Mouse (Mus musculus) limb, embryonic 13.5 days (tissue): ENCODE results near the gene Fat2. TPM values are rescaled to one million over a fixed set of nuclear protein-coding genes. Genes with fewer than 3 reads are reported as not detected.

ENCODE experiments used
- ATAC-seq: fragments of 200-750 bp; cut with Nextera tagmentation; 2 replicates; pipeline ENCODE4 v1.8.0; 2017; ENCODE audit warnings: low read depth, moderate number of reproducible peaks, moderate TSS enrichment; ENCODE audit not compliant: low FRiP score
- H3K27ac ChIP-seq: fragments of 300-500 bp; sonication (generic); 2 replicates; pipeline ENCODE4 v1.5.1; 2015; ENCODE audit warnings: inconsistent platforms, mild to moderate bottlenecking, moderate library complexity
- H3K27me3 ChIP-seq: fragments of 300-500 bp; sonication (generic); 2 replicates; pipeline ENCODE4 v1.6.1; 2015; ENCODE audit warnings: mild to moderate bottlenecking, inconsistent platforms
- H3K36me3 ChIP-seq: fragments of 300-500 bp; sonication (generic); 2 replicates; pipeline ENCODE4 v1.6.1; 2015; ENCODE audit warnings: inconsistent platforms, mild to moderate bottlenecking, moderate library complexity
- H3K4me1 ChIP-seq: fragments of 300-500 bp; sonication (generic); 2 replicates; pipeline ENCODE4 v1.6.1; 2015; ENCODE audit warnings: inconsistent platforms
- H3K4me2 ChIP-seq: fragments of 300-500 bp; sonication (generic); replicated peaks from 2 replicates; pipeline ENCODE4 v1.6.1; 2015; ENCODE audit warnings: inconsistent platforms, mild to moderate bottlenecking, moderate library complexity
- H3K4me3 ChIP-seq: fragments of 300-500 bp; sonication (generic); 2 replicates; pipeline ENCODE4 v1.5.1; 2015; ENCODE audit warnings: moderate library complexity, mild to moderate bottlenecking, inconsistent platforms
- H3K9ac ChIP-seq: fragments of 300-500 bp; sonication (generic); 2 replicates; pipeline ENCODE4 v1.6.1; 2015; ENCODE audit warnings: mild to moderate bottlenecking, inconsistent platforms
- H3K9me3 ChIP-seq: fragments of 300-500 bp; sonication (generic); 2 replicates; pipeline ENCODE4 v1.6.1; 2016; ENCODE audit warnings: inconsistent platforms
- WGBS: fragments of 180-500 bp; shearing (Covaris S2); methylation state at CpG from one replicate; pipeline ENCODE4 v1.1.7; 2015; 5-methylcytosine and 5-hydroxymethylcytosine counted together
- polyA plus RNA-seq: library from polyadenylated mRNA; unstranded; fragments of >200 nt; fragmentation: Nextera tagmentation; extraction: Ambion mirVana; gene quantifications from 2 replicates; pipeline ENCODE4 v1.2.1, GENCODE M21; 2015

Fat2 gene
- polyA plus RNA-seq, 1 experiment from 2014 or later = 0.33 TPM

DNA sequence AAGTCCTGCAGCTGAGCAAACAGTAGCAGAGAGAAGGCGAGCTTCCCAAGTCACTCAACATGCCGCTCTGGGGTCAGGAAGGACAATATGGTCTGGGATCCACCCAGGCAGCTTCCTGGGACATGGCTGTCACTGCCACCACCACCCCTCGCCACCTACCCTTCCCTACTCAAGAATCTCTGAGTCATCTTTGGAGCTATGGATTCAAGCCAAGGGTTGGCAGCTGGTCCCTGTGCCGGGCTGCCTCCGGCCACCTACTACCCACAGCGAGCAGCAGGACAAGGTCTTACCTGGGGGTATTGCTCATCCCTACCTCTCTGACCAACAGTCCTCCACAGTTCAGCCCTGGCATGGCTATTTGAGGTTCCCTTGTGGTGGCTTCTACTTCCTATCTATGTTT is 61.6 kb downstream of the Fat2 start:
- H3K27me3 ChIP-seq = no peaks in the 10 kb centered on the region
- ATAC-seq = no peak
- H3K9me3 ChIP-seq = no peaks in the 10 kb centered on the region
- no peak overlapping the region for H3K9ac ChIP-seq
- WGBS = 87% methylated on average over 6 of the region's 6 CpGs
- no peaks in the 10 kb centered on the region for H3K36me3 ChIP-seq
- H3K4me3 ChIP-seq = no peak overlapping the region
- no peak overlapping the region for H3K4me2 ChIP-seq
- H3K27ac ChIP-seq = no peak overlapping the region
- H3K4me1 ChIP-seq = no peaks in the 10 kb centered on the region

DNA sequence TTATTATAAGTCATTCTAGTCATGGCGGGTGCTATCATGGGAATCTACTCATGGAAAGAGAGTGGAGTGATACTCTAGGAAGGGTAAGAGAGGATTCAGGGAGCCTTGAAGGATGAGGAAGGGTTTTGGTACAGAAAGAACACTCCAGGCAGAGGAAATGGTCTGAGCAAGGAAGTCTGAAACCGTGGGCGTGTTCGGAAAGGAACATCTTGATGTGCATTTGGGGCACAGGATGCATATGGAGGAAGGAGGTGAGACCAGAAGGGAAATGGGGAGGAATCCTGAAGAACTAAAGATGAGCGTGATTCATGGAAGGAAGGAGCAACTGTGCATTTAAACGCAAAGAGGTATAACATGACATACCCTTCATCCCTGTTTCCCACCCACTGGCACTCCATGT is 67.8 kb downstream of the Fat2 start:
- Histone ChIP-seq H3K4me2 (no peak overlapping the region), H3K27me3 (no peaks in the 10 kb centered on the region), H3K36me3 (no peaks in the 10 kb centered on the region), H3K4me1 (no peaks in the 10 kb centered on the region), H3K9me3 (no peaks in the 10 kb centered on the region), H3K9ac (no peak overlapping the region), H3K27ac (no peak overlapping the region), H3K4me3 (no peak overlapping the region)
- ATAC-seq = no peak
- WGBS = 86% methylated on average over 6 of the region's 6 CpGs

DNA sequence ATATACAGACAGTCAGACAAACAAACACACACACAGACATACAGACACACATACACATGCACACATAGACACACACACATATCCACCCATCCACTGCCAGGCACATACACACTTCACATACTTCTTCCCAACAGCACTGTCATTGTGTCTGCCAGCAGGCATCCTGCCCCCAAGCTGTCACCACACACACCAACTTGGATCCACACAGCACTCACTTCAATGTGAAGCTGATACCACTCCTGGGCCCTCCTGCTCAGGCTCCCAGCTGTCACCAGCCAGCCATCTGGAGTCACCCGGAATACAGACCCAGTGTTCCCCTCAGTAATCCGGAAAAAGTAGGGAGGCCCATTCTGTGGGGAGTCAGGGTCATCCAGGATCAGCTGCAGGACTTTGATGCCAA is 70.7 kb downstream of the Fat2 start:
- Histone ChIP-seq H3K4me1 (no peaks in the 10 kb centered on the region), H3K36me3 (no peaks in the 10 kb centered on the region), H3K27ac (no peak overlapping the region), H3K9me3 (no peaks in the 10 kb centered on the region), H3K27me3 (no peaks in the 10 kb centered on the region), H3K4me2 (no peak overlapping the region), H3K4me3 (no peak overlapping the region), H3K9ac (no peak overlapping the region)
- 48% methylated on average over 2 of the region's 2 CpGs for WGBS
- no peak for ATAC-seq

- Histone ChIP-seq H3K4me2 (no peak overlapping the region), H3K9me3 (no peaks in the 10 kb centered on the region), H3K27ac (no peak overlapping the region), H3K4me1 (no peaks in the 10 kb centered on the region), H3K27me3 (no peaks in the 10 kb centered on the region), H3K36me3 (no peaks in the 10 kb centered on the region), H3K9ac (no peak overlapping the region), H3K4me3 (no peak overlapping the region)
- no peak for ATAC-seq
- WGBS = 85% methylated on average over 2 of the region's 2 CpGs
Measured at GRCm38 (mm10) chr11:55264318-55264717, 72.0 kb downstream of the Fat2 start.

DNA sequence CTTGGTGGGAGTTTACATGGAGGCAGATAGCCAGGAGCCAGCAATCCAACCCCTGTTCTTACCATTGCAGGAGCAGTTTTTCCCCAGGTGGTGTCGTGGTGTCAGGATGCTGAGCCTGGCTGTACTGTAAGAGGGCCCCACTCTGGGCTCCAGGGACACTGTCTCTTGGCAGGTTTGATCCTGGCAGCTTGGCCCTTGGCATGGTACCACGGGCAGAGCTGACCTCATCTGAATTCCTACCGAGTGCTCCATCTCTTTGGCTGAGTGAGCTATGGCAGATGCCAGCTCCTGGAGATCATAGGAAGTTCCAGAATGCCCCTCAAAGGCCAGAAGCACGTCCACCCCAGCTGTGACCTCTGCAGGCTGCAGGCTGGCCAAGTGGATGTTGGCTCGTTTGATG is 74.4 kb downstream of the Fat2 start:
- no peak overlapping the region for H3K4me2 ChIP-seq
- no peaks in the 10 kb centered on the region for H3K4me1 ChIP-seq
- WGBS = 58% methylated on average over 5 of the region's 5 CpGs
- H3K9me3 ChIP-seq = no peaks in the 10 kb centered on the region
- no peak for ATAC-seq
- no peak overlapping the region for H3K27ac ChIP-seq
- H3K27me3 ChIP-seq = no peaks in the 10 kb centered on the region
- H3K9ac ChIP-seq = no peak overlapping the region
- H3K36me3 ChIP-seq = no peaks in the 10 kb centered on the region
- H3K4me3 ChIP-seq = no peak overlapping the region

GRCm38 (mm10) chr11:55261105-55261504 is 75.3 kb downstream of the Fat2 start:
- Histone ChIP-seq H3K36me3 (no peaks in the 10 kb centered on the region), H3K27ac (no peak overlapping the region), H3K4me2 (no peak overlapping the region), H3K9ac (no peak overlapping the region), H3K4me3 (no peak overlapping the region), H3K4me1 (no peaks in the 10 kb centered on the region), H3K27me3 (no peaks in the 10 kb centered on the region), H3K9me3 (no peaks in the 10 kb centered on the region)
- no peak for ATAC-seq
- WGBS = 95% methylated on average over 4 of the region's 4 CpGs

DNA sequence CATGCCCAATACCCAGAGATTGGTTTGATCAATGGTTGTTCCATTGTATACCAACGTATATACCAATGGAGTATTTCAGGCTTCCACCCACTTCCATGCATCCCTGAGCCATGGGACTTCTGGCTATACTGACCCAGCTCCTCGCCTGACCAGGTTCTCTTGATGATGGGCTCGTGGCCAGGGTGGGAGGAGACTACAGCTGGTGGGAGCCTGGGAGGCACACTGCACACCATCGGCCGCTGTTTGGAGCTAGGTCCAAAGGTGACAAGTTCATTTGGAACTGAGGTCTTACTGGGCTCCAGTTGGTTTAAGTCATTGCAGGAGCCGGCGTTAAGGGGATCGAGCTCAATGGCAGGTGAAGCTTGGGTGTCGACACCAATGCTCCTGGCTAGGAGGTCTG is 83.0 kb downstream of the Fat2 start:
- no peaks in the 10 kb centered on the region for H3K9me3 ChIP-seq
- H3K4me1 ChIP-seq = no peaks in the 10 kb centered on the region
- no peak overlapping the region for H3K27ac ChIP-seq
- no peaks in the 10 kb centered on the region for H3K36me3 ChIP-seq
- H3K4me3 ChIP-seq = no peak overlapping the region
- no peak for ATAC-seq
- no peak overlapping the region for H3K9ac ChIP-seq
- H3K27me3 ChIP-seq = no peaks in the 10 kb centered on the region
- no peak overlapping the region for H3K4me2 ChIP-seq
- 88% methylated on average over 9 of the region's 9 CpGs for WGBS

- 79% methylated on average over 6 of the region's 6 CpGs for WGBS
- Histone ChIP-seq H3K4me3 (no peak overlapping the region), H3K4me1 (no peaks in the 10 kb centered on the region), H3K9ac (no peak overlapping the region), H3K27me3 (no peaks in the 10 kb centered on the region), H3K9me3 (no peaks in the 10 kb centered on the region), H3K4me2 (no peak overlapping the region), H3K27ac (no peak overlapping the region), H3K36me3 (no peaks in the 10 kb centered on the region)
- ATAC-seq = no peak
Measured at GRCm38 (mm10) chr11:55250527-55250926, 85.8 kb downstream of the Fat2 start.

DNA sequence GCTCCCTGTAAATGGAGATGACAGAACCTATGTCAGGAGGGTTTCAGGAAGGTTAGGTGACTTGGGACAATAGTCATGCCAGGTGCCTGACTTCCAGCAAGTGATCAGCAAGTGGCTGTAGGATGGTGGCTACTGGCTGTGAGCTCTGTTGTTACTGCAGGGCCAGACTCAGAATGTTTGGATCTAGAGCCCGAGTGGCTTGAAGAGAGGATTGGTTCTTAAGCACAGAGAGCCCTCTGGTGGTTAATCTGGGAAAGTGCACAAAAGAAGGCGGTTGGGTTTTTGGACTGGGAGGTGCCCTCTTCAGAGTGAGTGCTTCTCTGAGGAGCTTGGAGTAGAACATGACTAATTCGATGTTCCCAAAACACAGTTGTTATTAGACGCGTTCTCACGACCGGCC is 95.8 kb downstream of the Fat2 start:
- H3K9me3 ChIP-seq = no peaks in the 10 kb centered on the region
- WGBS = 68% methylated on average over 7 of the region's 7 CpGs

DNA sequence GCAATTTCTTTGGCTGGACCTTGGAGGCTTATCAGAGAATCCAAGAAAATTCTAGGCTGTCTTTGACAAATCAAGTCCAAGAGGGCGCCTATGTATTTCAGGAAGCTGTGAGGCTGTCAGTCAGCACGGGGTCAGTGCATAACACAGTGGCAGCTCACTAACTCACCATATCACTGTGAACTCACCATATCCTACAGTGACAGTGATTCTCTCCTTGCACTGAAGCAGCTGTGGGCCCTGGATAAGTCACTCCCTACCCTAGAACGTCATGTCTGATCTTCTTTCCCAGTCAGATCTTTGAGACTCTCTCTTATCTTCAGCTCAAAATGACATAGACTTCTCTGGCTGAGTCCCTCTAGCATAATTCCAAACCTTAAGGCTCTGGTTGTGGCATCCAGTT is 96.9 kb downstream of the Fat2 start:
- Histone ChIP-seq H3K27me3 (no peaks in the 10 kb centered on the region), H3K27ac (no peak overlapping the region), H3K36me3 (no peaks in the 10 kb centered on the region), H3K4me1 (no peaks in the 10 kb centered on the region), H3K4me2 (no peak overlapping the region), H3K9ac (no peak overlapping the region), H3K4me3 (no peak overlapping the region), H3K9me3 (no peaks in the 10 kb centered on the region)
- no peak for ATAC-seq
- WGBS = 71% methylated on average over 3 of the region's 3 CpGs

More for the DNA sequence above, 95.8 kb downstream of the Fat2 start:
- Histone ChIP-seq H3K27me3 (no peaks in the 10 kb centered on the region), H3K36me3 (no peaks in the 10 kb centered on the region), H3K4me2 (no peak overlapping the region), H3K4me1 (no peaks in the 10 kb centered on the region), H3K27ac (no peak overlapping the region), H3K9ac (no peak overlapping the region), H3K4me3 (no peak overlapping the region)
- no peak for ATAC-seq

GRCm38 (mm10) chr11:55236815-55237214 is 99.5 kb downstream of the Fat2 start:
- ATAC-seq = no peak
- Histone ChIP-seq H3K27ac (no peak overlapping the region), H3K4me2 (no peak overlapping the region), H3K9me3 (no peaks in the 10 kb centered on the region), H3K36me3 (peaks cover 11% of the 10 kb centered on the region), H3K4me3 (no peak overlapping the region), H3K4me1 (no peaks in the 10 kb centered on the region), H3K9ac (no peak overlapping the region), H3K27me3 (no peaks in the 10 kb centered on the region)
- WGBS = 71% methylated on average over 1 of the region's 1 CpGs

DNA sequence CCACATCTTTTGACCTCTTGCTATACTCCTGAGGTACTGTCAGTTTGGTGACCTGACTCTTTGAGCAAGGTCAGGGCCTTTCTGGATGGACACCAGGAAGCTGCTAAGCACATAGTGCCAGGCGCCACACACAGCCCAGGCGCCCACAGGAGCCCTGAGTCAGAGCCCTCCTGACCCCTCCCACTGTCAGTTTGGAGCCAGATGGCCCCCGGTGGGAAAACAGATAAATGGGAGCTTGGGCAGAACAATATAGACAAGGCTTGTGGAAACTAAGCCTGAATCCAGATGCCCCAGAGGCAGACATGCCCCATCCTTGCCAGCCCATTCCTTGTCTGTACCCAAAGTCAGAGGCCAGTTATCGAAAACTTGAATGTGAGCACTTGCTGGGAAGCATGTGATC is 101.6 kb downstream of the Fat2 start:
- Histone ChIP-seq H3K4me3 (no peak overlapping the region), H3K9ac (no peak overlapping the region), H3K9me3 (no peaks in the 10 kb centered on the region), H3K4me2 (no peak overlapping the region), H3K36me3 (peaks cover 18% of the 10 kb centered on the region), H3K27me3 (no peaks in the 10 kb centered on the region), H3K4me1 (no peaks in the 10 kb centered on the region), H3K27ac (no peak overlapping the region)
- ATAC-seq = no peak
- 81% methylated on average over 4 of the region's 4 CpGs for WGBS

DNA sequence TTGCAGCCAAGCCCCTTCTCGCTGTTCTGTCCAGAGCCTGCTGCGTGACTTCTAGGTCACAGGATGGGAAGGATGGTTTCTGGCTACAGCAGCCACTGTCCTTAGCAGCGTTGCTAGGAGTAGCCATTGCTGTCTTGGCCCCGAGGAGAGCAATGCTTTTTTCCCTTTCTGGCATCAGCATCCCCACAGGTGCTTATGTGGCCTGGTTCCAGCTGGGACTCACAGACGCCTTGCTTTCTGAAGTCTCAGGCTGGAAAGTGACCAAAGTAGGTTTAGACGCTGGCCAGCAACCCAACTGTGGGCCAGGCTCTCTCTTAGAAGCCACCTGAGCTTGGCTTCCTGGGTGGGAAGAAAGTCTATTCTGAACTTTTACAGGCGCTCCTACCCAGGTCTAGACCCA is 102.1 kb downstream of the Fat2 start:
- no peaks in the 10 kb centered on the region for H3K4me1 ChIP-seq
- ATAC-seq = no peak
- H3K4me2 ChIP-seq = no peak overlapping the region
- no peak overlapping the region for H3K27ac ChIP-seq
- no peak overlapping the region for H3K4me3 ChIP-seq
- H3K9ac ChIP-seq = no peak overlapping the region
- H3K9me3 ChIP-seq = no peaks in the 10 kb centered on the region
- WGBS = 87% methylated on average over 7 of the region's 7 CpGs
- H3K27me3 ChIP-seq = no peaks in the 10 kb centered on the region
- peaks cover 18% of the 10 kb centered on the region for H3K36me3 ChIP-seq
